Mouse (Mus musculus) C2C12 (cell line): ENCODE data around the gene Pcbp3.

Experiments
- CTCF ChIP-seq: IDR thresholded peaks from one replicate; pipeline ENCODE4 v1.5.1; 2011; ENCODE audit not compliant: control insufficient read depth, insufficient read depth, insufficient read length
- MYOG ChIP-seq: IDR thresholded peaks from one replicate; pipeline ENCODE4 v1.6.1; 2011; ENCODE audit not compliant: control insufficient read depth, insufficient read length; ENCODE audit errors: extremely low read depth

- TF ChIP-seq CTCF (no peak), MYOG (no peak)
These were observed 86.4 kb downstream of the Pcbp3 start for GRCm38 (mm10) chr10:76875310-76875709.
